Mouse (Mus musculus): ENCODE measurements around the gene Chl1.

Chl1 gene

GRCm38 (mm10) chr6:103542576-103542975 is 32.2 kb downstream of the Chl1 start:
- in situ Hi-C loops (cut with MboI, MseI) = loop anchor here in 1 of 2 experiments (10.0 kb wide), 1 partner anchor 228 kb away; no protein-coding TSS in a partner anchor

GRCm38 (mm10) chr6:103543753-103544152 is 33.4 kb downstream of the Chl1 start:
- in situ Hi-C loops (cut with MboI, MseI) = loop anchor here in 1 of 2 experiments (10.0 kb wide), 1 partner anchor 229 kb away; no protein-coding TSS in a partner anchor

- in situ Hi-C loops (cut with MboI, MseI) = loop anchor here in 1 of 2 experiments (5.0 to 10.0 kb wide), 2 partner anchors 66 to 232 kb away; no protein-coding TSS in a partner anchor
Measured at GRCm38 (mm10) chr6:103546314-103546713, 35.9 kb downstream of the Chl1 start.

- in situ Hi-C loops (cut with MboI, MseI) = loop anchor here in 1 of 2 experiments (5.0 to 10.0 kb wide), 2 partner anchors 62 to 235 kb away; no protein-coding TSS in a partner anchor
Measured at GRCm38 (mm10) chr6:103549929-103550328, 39.5 kb downstream of the Chl1 start.

- in situ Hi-C loops (cut with MboI, MseI) = no loop called here
Measured at GRCm38 (mm10) chr6:103558037-103558893, 47.9 kb downstream of the Chl1 start.

GRCm38 (mm10) chr6:103558894-103559225 is 48.5 kb downstream of the Chl1 start:
- in situ Hi-C loops (cut with MboI, MseI) = no loop called here

GRCm38 (mm10) chr6:103559344-103559743 is 49.0 kb downstream of the Chl1 start:
- in situ Hi-C loops (cut with MboI, MseI) = no loop called here

- in situ Hi-C loops (cut with MboI, MseI) = no loop called here
Measured at GRCm38 (mm10) chr6:103564811-103565210, 54.4 kb downstream of the Chl1 start.

GRCm38 (mm10) chr6:103567247-103567646 is 56.9 kb downstream of the Chl1 start:
- in situ Hi-C loops (cut with MboI, MseI) = no loop called here

- in situ Hi-C loops (cut with MboI, MseI) = no loop called here
Measured at GRCm38 (mm10) chr6:103572659-103573058, 62.3 kb downstream of the Chl1 start.

- in situ Hi-C loops (cut with MboI, MseI) = no loop called here
Measured at GRCm38 (mm10) chr6:103584224-103584623, 73.8 kb downstream of the Chl1 start.

- in situ Hi-C loops (cut with MboI, MseI) = no loop called here
Measured at GRCm38 (mm10) chr6:103585667-103586066, 75.3 kb downstream of the Chl1 start.

- in situ Hi-C loops (cut with MboI, MseI) = no loop called here
Measured at GRCm38 (mm10) chr6:103586081-103586480, 75.7 kb downstream of the Chl1 start.

GRCm38 (mm10) chr6:103602070-103602469 is 91.7 kb downstream of the Chl1 start:
- in situ Hi-C loops (cut with MboI, MseI) = no loop called here

- in situ Hi-C loops (cut with MboI, MseI) = loop anchor here in 1 of 2 experiments (5.0 kb wide), 1 partner anchor 63 kb away; no protein-coding TSS in a partner anchor
Measured at GRCm38 (mm10) chr6:103610656-103611055, 100.3 kb downstream of the Chl1 start.

GRCm38 (mm10) chr6:103612626-103613025 is 102.2 kb downstream of the Chl1 start:
- in situ Hi-C loops (cut with MboI, MseI) = loop anchor here in 1 of 2 experiments (5.0 kb wide), 1 partner anchor 65 kb away; no protein-coding TSS in a partner anchor

GRCm38 (mm10) chr6:103613714-103614113 is 103.3 kb downstream of the Chl1 start:
- in situ Hi-C loops (cut with MboI, MseI) = loop anchor here in 1 of 2 experiments (5.0 kb wide), 1 partner anchor 66 kb away; no protein-coding TSS in a partner anchor

- in situ Hi-C loops (cut with MboI, MseI) = no loop called here
Measured at GRCm38 (mm10) chr6:103615924-103616602, 105.7 kb downstream of the Chl1 start.

GRCm38 (mm10) chr6:103620880-103621279 is 110.5 kb downstream of the Chl1 start:
- in situ Hi-C loops (cut with MboI, MseI) = no loop called here

GRCm38 (mm10) chr6:103622117-103622713 is 111.8 kb downstream of the Chl1 start:
- in situ Hi-C loops (cut with MboI, MseI) = no loop called here

- in situ Hi-C loops (cut with MboI, MseI) = no loop called here
Measured at GRCm38 (mm10) chr6:103632856-103633255, 122.5 kb downstream of the Chl1 start.

- in situ Hi-C loops (cut with MboI, MseI) = no loop called here
Measured at GRCm38 (mm10) chr6:103656778-103657177, 146.4 kb downstream of the Chl1 start.

Data from T-helper 17 cell (primary cell).